Mouse (Mus musculus) heart, adult 2 months (tissue): ENCODE measurements at regions not wholly inside any gene's neighbourhood (a gene's known extent, or its start where the extent isn't known, plus 50 kb on each side); places are given as distances from the start of the nearest gene placed in this dataset.

Experiments used
- CTCF ChIP-seq: fragments of 200-600 bp; IDR thresholded peaks from 2 replicates; pipeline ENCODE4 v1.8.1; 2022; ENCODE audit warnings: antibody characterized with exemption, mild to moderate bottlenecking, moderate library complexity
- POLR2A ChIP-seq: fragments of 200-500 bp; IDR thresholded peaks from 2 replicates; pipeline ENCODE4 v1.6.1; 2011; ENCODE audit warnings: mild to moderate bottlenecking, low read depth, low read length, control low read depth; ENCODE audit not compliant: insufficient read depth

GRCm38 (mm10) chr4:83146740-83147139 lies 94.6 kb upstream of the Frem1 start:
- TF ChIP-seq CTCF, result no peak
- TF ChIP-seq POLR2A, result no peak
